Mouse (Mus musculus): ENCODE measurements at regions not wholly inside any gene's neighbourhood (a gene's known extent, or its start where the extent isn't known, plus 50 kb on each side); places are given as distances from the start of the nearest gene placed in this dataset.

DNA sequence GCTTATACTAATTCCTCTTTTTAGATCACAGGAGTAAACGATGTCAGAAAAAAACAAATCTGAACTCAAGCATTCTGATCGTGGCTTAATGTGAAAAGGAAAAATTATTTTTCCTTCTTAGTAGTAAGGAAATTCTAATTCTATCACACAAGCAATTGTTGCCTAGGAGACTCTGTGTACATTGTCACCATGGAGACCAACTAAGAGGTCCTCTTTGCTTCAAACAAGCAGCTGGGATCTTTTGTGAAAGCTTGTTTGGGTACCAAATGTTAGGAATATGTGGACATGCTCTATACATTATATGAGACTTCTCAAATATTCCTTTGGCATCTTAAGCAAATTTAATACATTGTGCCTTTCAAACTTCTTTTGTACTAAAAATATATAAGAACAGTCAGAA lies 345.9 kb upstream of the Atp10a start:
- H3K4me1 ChIP-seq (ENCODE audit: control insufficient read depth, insufficient read depth, low read length) = no peaks in the 10 kb centered on the region
- WGBS = 65% methylated on average over 2 of the region's 2 CpGs
- no peak for DNase-seq
- no peak for TF ChIP-seq POLR2A (IDR thresholded peaks at IDR 0.05; ENCODE audit: borderline replicate concordance, extremely low read depth, low read depth, low read length)
- TF ChIP-seq CTCF (IDR thresholded peaks at IDR 0.05; ENCODE audit: insufficient read depth, low read length) = no peak
- no peak overlapping the region for H3K4me3 ChIP-seq (replicated peaks; ENCODE audit: extremely low read depth, low read depth, low read length)

- WGBS = 29% methylated on average over 1 of the region's 1 CpGs
- Histone ChIP-seq H3K4me3 (replicated peaks; ENCODE audit: extremely low read depth, low read depth, low read length) (no peak overlapping the region), H3K4me1 (ENCODE audit: control insufficient read depth, insufficient read depth, low read length) (no peaks in the 10 kb centered on the region)
- DNase-seq = no peak
- TF ChIP-seq POLR2A (IDR thresholded peaks at IDR 0.05; ENCODE audit: borderline replicate concordance, extremely low read depth, low read depth, low read length) (no peak), CTCF (IDR thresholded peaks at IDR 0.05; ENCODE audit: insufficient read depth, low read length) (no peak)
These were observed 333.6 kb upstream of the Atp10a start for GRCm38 (mm10) chr7:58322381-58322780.

DNA sequence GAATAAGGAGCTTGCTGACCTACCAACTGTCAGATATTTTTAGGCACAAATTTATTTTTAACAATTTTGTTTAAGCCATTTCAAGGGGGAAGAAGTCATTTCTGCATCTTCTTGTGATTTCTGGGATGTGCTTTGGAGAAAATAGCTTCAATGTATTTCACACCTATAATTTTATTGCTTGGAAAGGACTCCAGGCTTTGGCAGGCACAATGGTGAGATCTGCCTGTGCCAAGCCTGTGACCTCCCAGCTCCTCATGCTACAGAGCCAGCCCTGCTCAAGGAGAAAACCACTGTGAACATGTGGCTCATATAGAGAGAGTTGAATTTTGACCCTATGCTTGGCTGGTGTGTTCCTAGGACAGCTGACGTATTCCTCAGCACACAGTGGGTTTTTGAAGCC lies 288.6 kb upstream of the Atp10a start:
- Histone ChIP-seq H3K4me1 (ENCODE audit: control insufficient read depth, insufficient read depth, low read length) (no peaks in the 10 kb centered on the region), H3K4me3 (replicated peaks; ENCODE audit: extremely low read depth, low read depth, low read length) (no peak overlapping the region)
- 50% methylated on average over 1 of the region's 1 CpGs for WGBS
- no peak for DNase-seq
- no peak for TF ChIP-seq CTCF (IDR thresholded peaks at IDR 0.05; ENCODE audit: insufficient read depth, low read length)
- no peak for TF ChIP-seq POLR2A (IDR thresholded peaks at IDR 0.05; ENCODE audit: borderline replicate concordance, extremely low read depth, low read depth, low read length)

DNA sequence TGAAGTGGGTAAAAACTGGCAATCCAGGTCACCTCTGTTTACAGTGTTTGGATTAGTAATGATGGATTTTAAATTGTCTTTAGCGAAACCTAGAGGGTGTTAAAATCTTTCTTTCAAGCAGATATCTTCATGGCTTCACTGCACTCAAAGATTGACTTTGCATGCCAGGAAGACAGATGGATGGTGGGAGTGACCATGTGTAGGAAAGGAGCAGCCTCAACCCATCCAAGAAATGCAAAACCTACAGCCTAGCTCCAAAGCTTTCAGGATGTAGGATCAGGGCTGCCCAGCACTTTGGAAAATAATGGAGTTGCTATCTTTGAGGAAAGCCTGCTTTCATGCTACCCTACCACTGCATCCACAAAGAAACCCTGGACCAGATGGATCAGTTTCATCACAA lies 272.6 kb upstream of the Atp10a start:
- Histone ChIP-seq H3K4me3 (replicated peaks; ENCODE audit: extremely low read depth, low read depth, low read length) (no peak overlapping the region), H3K4me1 (ENCODE audit: control insufficient read depth, insufficient read depth, low read length) (no peaks in the 10 kb centered on the region)
- 37% methylated on average over 1 of the region's 1 CpGs for WGBS
- no peak for DNase-seq
- TF ChIP-seq CTCF (IDR thresholded peaks at IDR 0.05; ENCODE audit: insufficient read depth, low read length) (no peak), POLR2A (IDR thresholded peaks at IDR 0.05; ENCODE audit: borderline replicate concordance, extremely low read depth, low read depth, low read length) (no peak)

- DNase-seq = no peak
- Histone ChIP-seq H3K4me3 (replicated peaks; ENCODE audit: extremely low read depth, low read depth, low read length) (no peak overlapping the region), H3K4me1 (ENCODE audit: control insufficient read depth, insufficient read depth, low read length) (no peaks in the 10 kb centered on the region)
- TF ChIP-seq CTCF (IDR thresholded peaks at IDR 0.05; ENCODE audit: insufficient read depth, low read length) (no peak), POLR2A (IDR thresholded peaks at IDR 0.05; ENCODE audit: borderline replicate concordance, extremely low read depth, low read depth, low read length) (no peak)
- 48% methylated on average over 1 of the region's 1 CpGs for WGBS
These were observed 267.6 kb upstream of the Atp10a start for GRCm38 (mm10) chr7:58388326-58388725.

- DNase-seq = no peak
- Histone ChIP-seq H3K4me3 (replicated peaks; ENCODE audit: extremely low read depth, low read depth, low read length) (no peak overlapping the region), H3K4me1 (ENCODE audit: control insufficient read depth, insufficient read depth, low read length) (no peaks in the 10 kb centered on the region)
- WGBS = 64% methylated on average over 4 of the region's 4 CpGs
- TF ChIP-seq CTCF (IDR thresholded peaks at IDR 0.05; ENCODE audit: insufficient read depth, low read length) = no peak
- no peak for TF ChIP-seq POLR2A (IDR thresholded peaks at IDR 0.05; ENCODE audit: borderline replicate concordance, extremely low read depth, low read depth, low read length)
These were observed 263.4 kb upstream of the Atp10a start for GRCm38 (mm10) chr7:58392391-58393115.

GRCm38 (mm10) chr7:58397992-58398391 lies 258.0 kb upstream of the Atp10a start:
- no peak for TF ChIP-seq POLR2A (IDR thresholded peaks at IDR 0.05; ENCODE audit: borderline replicate concordance, extremely low read depth, low read depth, low read length)
- TF ChIP-seq CTCF (IDR thresholded peaks at IDR 0.05; ENCODE audit: insufficient read depth, low read length) = no peak
- H3K4me3 ChIP-seq (replicated peaks; ENCODE audit: extremely low read depth, low read depth, low read length) = no peak overlapping the region
- 21% methylated on average over 6 of the region's 6 CpGs for WGBS

GRCm38 (mm10) chr7:58398558-58399144 lies 257.3 kb upstream of the Atp10a start:
- TF ChIP-seq CTCF (IDR thresholded peaks at IDR 0.05; ENCODE audit: insufficient read depth, low read length) = no peak
- no peak for TF ChIP-seq POLR2A (IDR thresholded peaks at IDR 0.05; ENCODE audit: borderline replicate concordance, extremely low read depth, low read depth, low read length)
- Histone ChIP-seq H3K4me3 (replicated peaks; ENCODE audit: extremely low read depth, low read depth, low read length) (peak overlapping the region; percentile 62), H3K4me1 (ENCODE audit: control insufficient read depth, insufficient read depth, low read length) (peaks cover 5% of the 10 kb centered on the region; the same call in 1 of the 2 replicates)
- WGBS = 3% methylated on average over 9 of the region's 9 CpGs
- no peak for DNase-seq

More at GRCm38 (mm10) chr7:58397992-58398391, 258.0 kb upstream of the Atp10a start:
- no peak for DNase-seq
- peaks cover 5% of the 10 kb centered on the region; the same call in 1 of the 2 replicates for H3K4me1 ChIP-seq (ENCODE audit: control insufficient read depth, insufficient read depth, low read length)

DNA sequence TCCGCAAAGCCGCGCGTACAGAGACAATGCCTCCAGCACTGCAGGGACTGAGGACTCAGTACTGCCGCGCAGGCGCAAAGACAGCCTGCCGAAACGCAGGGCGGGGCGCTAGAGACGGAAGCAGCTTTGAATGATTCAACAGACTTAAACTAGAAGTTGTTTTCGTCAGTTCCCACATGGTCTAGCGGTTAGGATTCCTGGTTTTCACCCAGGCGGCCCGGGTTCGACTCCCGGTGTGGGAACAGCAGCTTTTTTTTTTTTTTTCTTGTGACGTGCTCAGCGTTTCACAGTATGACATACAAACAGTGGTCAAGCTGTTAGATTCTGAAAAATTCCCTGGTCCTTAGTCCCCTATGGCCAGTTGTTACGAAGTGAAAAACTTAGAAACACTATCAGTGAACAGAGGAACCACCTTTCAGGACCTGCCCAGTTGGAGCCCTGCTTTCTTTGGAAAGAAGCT lies 256.8 kb upstream of the Atp10a start:
- TF ChIP-seq CTCF (IDR thresholded peaks at IDR 0.05; ENCODE audit: insufficient read depth, low read length) = no peak
- TF ChIP-seq POLR2A (IDR thresholded peaks at IDR 0.05; ENCODE audit: borderline replicate concordance, extremely low read depth, low read depth, low read length) = peak; percentile 83; the same call in 1 of the 2 replicates
- WGBS = under 1% methylated on average over 21 of the region's 21 CpGs
- H3K4me3 ChIP-seq (replicated peaks; ENCODE audit: extremely low read depth, low read depth, low read length) = peak overlapping the region; percentile 62
- peaks cover 5% of the 10 kb centered on the region; the same call in 1 of the 2 replicates for H3K4me1 ChIP-seq (ENCODE audit: control insufficient read depth, insufficient read depth, low read length)
- peak; percentile 91 for DNase-seq

DNA sequence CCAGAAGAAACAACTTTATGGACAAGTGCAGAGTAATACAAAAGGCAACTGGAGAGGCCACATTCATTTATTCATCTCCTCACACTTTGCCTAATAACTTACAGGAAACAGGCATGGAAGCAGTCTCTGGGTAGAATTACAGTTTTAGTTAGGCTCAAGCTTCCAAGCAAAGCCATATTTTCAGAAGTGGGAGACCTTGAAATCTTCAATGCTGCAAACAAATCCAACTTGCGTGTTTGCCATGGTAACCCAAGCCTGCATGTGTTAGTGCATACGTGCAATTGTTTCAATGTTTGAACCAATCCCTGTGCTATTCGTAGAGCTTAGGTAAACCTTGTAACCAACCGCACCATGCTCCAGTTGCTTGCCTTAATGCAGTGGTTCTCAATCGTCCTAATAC lies 256.3 kb upstream of the Atp10a start:
- no peak for TF ChIP-seq CTCF (IDR thresholded peaks at IDR 0.05; ENCODE audit: insufficient read depth, low read length)
- TF ChIP-seq POLR2A (IDR thresholded peaks at IDR 0.05; ENCODE audit: borderline replicate concordance, extremely low read depth, low read depth, low read length) = no peak
- WGBS = 29% methylated on average over 5 of the region's 5 CpGs
- Histone ChIP-seq H3K4me1 (ENCODE audit: control insufficient read depth, insufficient read depth, low read length) (peaks cover 5% of the 10 kb centered on the region; the same call in 1 of the 2 replicates), H3K4me3 (replicated peaks; ENCODE audit: extremely low read depth, low read depth, low read length) (peak overlapping the region; percentile 58)
- no peak for DNase-seq

Data from lung, adult 2 months (tissue).